Mouse (Mus musculus) heart, embryonic 14.5 days (tissue): ENCODE data around the gene Art1. TPM values are rescaled to one million over a fixed set of nuclear protein-coding genes. Genes with fewer than 3 reads are reported as not detected.

Experiments used
- ATAC-seq: fragments of 200-750 bp; cut with Nextera tagmentation; 2 replicates; pipeline ENCODE4 v1.8.0; 2017; ENCODE audit warnings: low read depth, moderate TSS enrichment; ENCODE audit not compliant: insufficient number of reproducible peaks, insufficient read depth, low FRiP score
- H3K27ac ChIP-seq, 2 experiments: fragments of 200-500 bp in 1 of 2; fragments of 300-500 bp in 1 of 2; sonication (generic) in 1 of 2; replicated peaks in 1 of 2; 2 replicates each; pipeline ENCODE4 v1.5.1; 2012 to 2014; ENCODE audit warnings: low read depth in 2 of 2, low read length in 2 of 2, control low read depth in 1 of 2, mild to moderate bottlenecking in 1 of 2, mixed read lengths in 1 of 2; ENCODE audit not compliant: control insufficient read depth in 1 of 2, insufficient read depth in 1 of 2
- H3K27me3 ChIP-seq: fragments of 300-500 bp; sonication (generic); 2 replicates; pipeline ENCODE4 v1.6.1; 2014; ENCODE audit warnings: mild to moderate bottlenecking, low read length, control low read depth; ENCODE audit not compliant: control insufficient read depth, insufficient read depth
- H3K36me3 ChIP-seq: fragments of 300-500 bp; sonication (generic); 2 replicates; pipeline ENCODE4 v1.6.1; 2014; ENCODE audit warnings: mild to moderate bottlenecking, control low read depth, low read length, mixed read lengths; ENCODE audit not compliant: control insufficient read depth, insufficient read depth
- H3K4me1 ChIP-seq, 2 experiments: fragments of 200-500 bp in 1 of 2; fragments of 300-500 bp in 1 of 2; sonication (generic) in 1 of 2; 2 replicates each; pipeline ENCODE4 v1.6.1; 2012 to 2014; ENCODE audit warnings: low read length in 2 of 2, control low read depth in 1 of 2, mixed read lengths in 1 of 2; ENCODE audit not compliant: control insufficient read depth in 2 of 2, insufficient read depth in 2 of 2
- H3K4me2 ChIP-seq: fragments of 300-500 bp; sonication (generic); 2 replicates; pipeline ENCODE4 v1.6.1; 2014; ENCODE audit warnings: mild to moderate bottlenecking, low read length
- H3K4me3 ChIP-seq, 2 experiments: fragments of 200-500 bp in 1 of 2; fragments of 300-500 bp in 1 of 2; sonication (generic) in 1 of 2; 2 replicates each; pipeline ENCODE4 v1.5.1; 2012 to 2014; ENCODE audit warnings: low read length in 2 of 2, mild to moderate bottlenecking in 2 of 2, control low read depth in 1 of 2, low read depth in 1 of 2, moderate library complexity in 1 of 2; ENCODE audit not compliant: control insufficient read depth in 1 of 2, insufficient read depth in 1 of 2
- H3K9ac ChIP-seq: fragments of 300-500 bp; sonication (generic); 2 replicates; pipeline ENCODE4 v1.6.1; 2014; ENCODE audit warnings: mild to moderate bottlenecking, low read length
- H3K9me3 ChIP-seq: fragments of 300-500 bp; sonication (generic); 2 replicates; pipeline ENCODE4 v1.6.1; 2016; ENCODE audit warnings: low read length, control low read depth; ENCODE audit not compliant: control insufficient read depth
- WGBS: fragments of 180-500 bp; shearing (Covaris S2); extraction: QIAGEN DNeasy Blood & Tissue Kit; methylation state at CpG from one replicate; pipeline ENCODE4 v1.1.7; 2014; 5-methylcytosine and 5-hydroxymethylcytosine counted together
- polyA plus RNA-seq: library from polyadenylated mRNA; unstranded; fragments of >200 nt; fragmentation: Nextera tagmentation; extraction: Ambion mirVana; gene quantifications from 2 replicates; pipeline ENCODE4 v1.2.1, GENCODE M21; 2014

Art1 gene
- polyA plus RNA-seq, 1 experiment from 2014 or later = 3.9 TPM

DNA sequence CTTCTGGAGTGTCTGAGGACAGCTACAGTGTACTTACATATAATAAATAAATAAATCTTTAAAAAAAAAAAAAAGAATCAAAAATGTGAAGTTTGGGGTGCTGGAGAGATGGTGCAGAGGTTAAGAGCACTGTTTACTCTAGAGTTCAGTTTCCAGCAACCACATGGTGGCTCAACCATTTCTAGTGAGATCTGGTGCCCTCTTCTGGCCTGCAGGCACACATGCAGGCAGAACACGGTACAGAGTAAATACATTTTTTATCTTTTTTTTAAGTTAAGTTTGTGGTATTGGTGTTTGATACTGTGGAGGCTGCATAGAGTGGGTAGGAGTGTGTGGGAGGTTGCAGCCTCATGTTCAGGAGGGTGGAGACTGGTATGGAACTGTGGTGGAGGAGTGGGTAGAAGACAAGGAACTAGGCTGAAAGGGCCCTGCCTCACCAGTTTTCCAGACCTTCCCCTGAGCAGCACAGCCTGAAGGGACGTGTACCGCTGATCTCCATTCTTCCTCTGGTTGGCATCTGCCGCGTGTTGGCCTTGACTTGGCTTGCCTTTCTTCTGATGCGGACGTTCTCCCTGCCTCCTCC is 24.7 kb upstream of the Art1 start:
- Histone ChIP-seq H3K9me3 (no peaks in the 10 kb centered on the region), H3K27ac (no peak overlapping the region), H3K4me3 (no peak overlapping the region), H3K4me2 (no peak overlapping the region), H3K27me3 (no peaks in the 10 kb centered on the region), H3K36me3 (peaks cover 95% of the 10 kb centered on the region), H3K4me1 (no peaks in the 10 kb centered on the region), H3K9ac (no peak overlapping the region)
- ATAC-seq = no peak
- WGBS = 82% methylated on average over 7 of the region's 7 CpGs

DNA sequence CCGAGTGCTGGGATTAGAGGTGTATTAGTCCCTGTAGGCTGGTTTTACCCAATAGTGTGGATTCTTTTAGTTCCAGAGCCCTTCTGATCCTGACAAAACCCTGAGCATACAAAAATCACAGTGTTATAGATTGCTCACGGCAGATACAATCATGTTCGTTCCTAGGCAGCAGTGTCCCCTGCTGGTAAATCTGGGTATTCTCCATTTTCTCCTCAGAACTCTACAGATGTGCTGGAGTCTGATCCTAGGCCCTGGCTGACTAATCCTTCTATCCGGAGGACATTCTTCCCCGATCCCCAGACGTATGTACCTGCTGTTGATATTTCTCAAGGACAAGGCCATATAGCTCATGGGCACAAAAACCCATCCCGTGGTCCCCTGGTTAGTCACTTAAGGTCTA is 23.0 kb upstream of the Art1 start:
- no peak overlapping the region for H3K4me3 ChIP-seq
- H3K27me3 ChIP-seq = no peaks in the 10 kb centered on the region
- H3K9me3 ChIP-seq = no peaks in the 10 kb centered on the region
- H3K9ac ChIP-seq = no peak overlapping the region
- H3K36me3 ChIP-seq = peaks cover 94% of the 10 kb centered on the region
- H3K4me2 ChIP-seq = no peak overlapping the region
- no peak for ATAC-seq
- no peak overlapping the region for H3K27ac ChIP-seq
- H3K4me1 ChIP-seq = no peaks in the 10 kb centered on the region
- WGBS = 74% methylated on average over 7 of the region's 7 CpGs

DNA sequence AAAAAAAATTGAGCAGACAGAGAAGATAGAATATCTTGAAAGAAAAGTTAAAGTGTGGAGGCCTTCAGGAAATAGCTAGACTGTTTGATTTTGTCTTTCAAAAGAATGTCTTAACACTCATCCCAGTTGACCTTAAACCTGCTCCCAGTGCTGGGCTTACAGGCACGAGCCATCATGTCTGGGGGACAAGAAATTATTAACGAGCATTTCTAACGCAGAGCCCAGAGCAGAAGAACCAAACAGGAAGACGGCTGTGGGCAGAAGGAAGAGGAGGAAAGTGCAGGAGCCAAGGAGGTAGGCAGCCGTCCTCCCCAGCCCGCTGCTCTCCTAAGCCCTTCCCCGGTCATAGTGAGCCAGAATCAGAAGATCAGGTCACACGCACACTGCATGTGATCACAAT is 21.2 kb upstream of the Art1 start:
- 93% methylated on average over 8 of the region's 8 CpGs for WGBS
- ATAC-seq = no peak
- Histone ChIP-seq H3K4me2 (no peak overlapping the region), H3K9me3 (no peaks in the 10 kb centered on the region), H3K4me3 (no peak overlapping the region), H3K27ac (no peak overlapping the region), H3K4me1 (no peaks in the 10 kb centered on the region), H3K27me3 (no peaks in the 10 kb centered on the region), H3K36me3 (peaks cover 95% of the 10 kb centered on the region), H3K9ac (no peak overlapping the region)

DNA sequence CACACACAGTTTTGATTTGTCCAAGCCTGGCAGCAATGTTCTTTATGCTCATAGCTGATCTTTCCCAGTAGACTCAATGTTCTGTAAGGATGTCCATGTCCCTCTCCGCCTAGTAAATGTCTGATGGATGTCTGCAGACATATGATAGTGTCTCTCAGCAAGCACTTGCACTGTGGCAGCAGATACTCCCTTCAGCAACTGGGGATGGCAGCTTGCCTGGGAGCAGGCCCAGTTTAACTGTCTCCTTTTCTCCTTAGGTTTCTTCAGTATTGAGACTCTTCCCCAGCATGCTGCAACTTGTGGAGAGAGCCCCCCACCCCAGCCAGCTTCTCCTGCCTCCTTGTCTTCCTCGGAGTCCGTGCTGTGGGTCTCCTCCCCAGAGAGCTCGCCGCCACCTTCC is 19.8 kb upstream of the Art1 start:
- H3K27me3 ChIP-seq = no peaks in the 10 kb centered on the region
- H3K36me3 ChIP-seq = peaks cover 82% of the 10 kb centered on the region
- 89% methylated on average over 5 of the region's 5 CpGs for WGBS

DNA sequence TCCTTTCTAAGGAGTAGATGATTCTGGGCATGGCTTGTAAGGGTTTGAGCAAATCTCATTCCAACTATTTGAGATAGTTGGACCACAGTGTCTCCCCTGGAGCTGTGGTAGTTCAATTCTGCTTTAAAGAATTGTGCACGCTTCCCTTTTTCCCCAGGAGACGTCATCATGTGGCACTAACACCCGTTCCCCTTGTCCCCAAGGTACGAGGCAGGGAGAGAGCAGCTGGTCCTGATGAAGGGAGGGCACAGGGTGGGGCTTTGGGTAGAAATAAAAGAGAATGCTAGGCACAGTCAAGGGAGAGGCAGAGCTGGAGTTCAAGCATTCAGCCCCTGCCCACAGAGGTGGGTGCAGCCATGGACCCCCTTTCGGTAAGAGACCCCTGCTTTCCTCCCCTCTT is 18.7 kb upstream of the Art1 start, which contains the start of gene Trpc2:
Gene Trpc2 (plus strand): TSS at position 301 of the 400 bp plus-strand sequence.
- no peaks in the 10 kb centered on the region for H3K27me3 ChIP-seq
- no peak within 1 kb of the TSS for H3K9ac ChIP-seq
- peaks cover 75% of the 10 kb centered on the region for H3K36me3 ChIP-seq
- H3K4me3 ChIP-seq = no peak within 1 kb of the TSS
- H3K27ac ChIP-seq = no peak within 1 kb of the TSS
- H3K9me3 ChIP-seq = no peaks in the 10 kb centered on the region
- no peaks in the 10 kb centered on the region for H3K4me1 ChIP-seq
- WGBS = 82% methylated on average over 5 of the region's 5 CpGs
- no peak for ATAC-seq
- H3K4me2 ChIP-seq = no peak within 1 kb of the TSS

More for the DNA sequence above, 19.8 kb upstream of the Art1 start:
- Histone ChIP-seq H3K4me2 (no peak overlapping the region), H3K4me3 (no peak overlapping the region), H3K27ac (no peak overlapping the region), H3K9me3 (no peaks in the 10 kb centered on the region), H3K9ac (no peak overlapping the region), H3K4me1 (no peaks in the 10 kb centered on the region)
- ATAC-seq = no peak

DNA sequence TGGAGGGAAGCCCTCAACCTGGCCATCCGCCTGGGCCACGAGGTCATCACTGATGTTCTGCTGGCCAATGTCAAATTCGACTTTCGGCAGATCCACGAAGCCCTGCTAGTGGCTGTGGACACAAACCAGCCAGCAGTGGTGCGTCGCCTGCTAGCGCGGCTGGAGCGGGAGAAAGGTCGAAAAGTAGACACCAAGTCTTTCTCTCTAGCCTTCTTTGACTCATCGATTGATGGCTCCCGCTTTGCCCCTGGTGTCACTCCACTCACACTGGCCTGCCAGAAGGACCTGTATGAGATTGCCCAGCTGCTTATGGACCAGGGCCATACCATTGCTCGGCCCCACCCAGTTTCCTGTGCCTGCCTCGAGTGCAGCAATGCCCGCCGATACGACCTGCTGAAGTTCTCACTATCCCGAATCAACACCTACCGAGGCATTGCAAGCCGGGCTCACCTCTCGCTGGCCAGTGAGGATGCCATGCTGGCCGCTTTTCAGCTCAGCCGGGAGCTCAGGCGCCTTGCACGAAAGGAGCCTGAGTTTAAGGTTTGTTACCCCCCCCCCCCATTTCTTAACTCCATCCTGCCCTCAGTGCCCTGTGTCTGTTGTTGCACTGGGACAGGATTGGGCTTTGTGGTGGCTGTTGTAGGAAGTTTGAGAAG is 17.4 kb upstream of the Art1 start:
- ATAC-seq = no peak
- Histone ChIP-seq H3K9ac (no peak overlapping the region), H3K27me3 (no peaks in the 10 kb centered on the region), H3K27ac (no peak overlapping the region), H3K4me3 (no peak overlapping the region), H3K9me3 (no peaks in the 10 kb centered on the region), H3K4me2 (no peak overlapping the region), H3K36me3 (peaks cover 71% of the 10 kb centered on the region), H3K4me1 (no peaks in the 10 kb centered on the region)
- 84% methylated on average over 26 of the region's 26 CpGs for WGBS

DNA sequence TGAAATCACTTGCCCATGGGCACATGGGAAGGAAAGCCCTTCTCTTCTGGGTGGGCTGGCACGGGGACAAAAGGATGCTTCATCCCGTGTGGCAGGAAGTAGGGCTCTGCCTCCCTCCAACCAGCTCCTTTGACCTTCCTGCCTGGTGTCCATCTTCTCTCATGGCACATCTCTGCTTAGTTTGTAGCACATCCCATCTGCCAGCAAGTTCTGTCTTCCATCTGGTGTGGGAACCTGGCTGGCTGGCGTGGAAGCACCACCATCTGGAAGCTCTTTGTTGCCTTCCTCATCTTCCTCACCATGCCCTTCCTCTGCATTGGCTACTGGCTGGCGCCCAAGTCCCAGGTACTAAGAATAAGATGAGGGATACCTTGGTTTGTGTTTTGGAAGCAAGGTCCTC is 14.2 kb upstream of the Art1 start:
- Histone ChIP-seq H3K9me3 (0 out of 2 replicates have a peak, but pooled peaks cover 5% of the 10 kb centered on the region), H3K27ac (no peak overlapping the region), H3K4me3 (no peak overlapping the region), H3K27me3 (no peaks in the 10 kb centered on the region), H3K4me2 (no peak overlapping the region), H3K4me1 (no peaks in the 10 kb centered on the region), H3K36me3 (peaks cover 57% of the 10 kb centered on the region), H3K9ac (no peak overlapping the region)
- no peak for ATAC-seq
- 85% methylated on average over 4 of the region's 4 CpGs for WGBS
